Mouse (Mus musculus) lung, adult 18-20 months (tissue): ENCODE results near the gene Gm14190.
"Not testable (repeated sequence)": the region's sequence is repeated elsewhere in the genome, so short reads cannot be mapped to it uniquely, and the experiment has no call there.

Experiments
- DNase-seq, 2 experiments: peaks; one replicate each; pipeline ENCODE4 v3.0.0; 2022; ENCODE audit warnings: mixed read lengths in 2 of 2

The Gm14190 gene

GRCm38 (mm10) chr11:99690463-99690862 is at the start of gene Gm14190:
Gene Gm14190 (minus strand): TSS chr11:99690740.
- DNase-seq: no peak

DNA sequence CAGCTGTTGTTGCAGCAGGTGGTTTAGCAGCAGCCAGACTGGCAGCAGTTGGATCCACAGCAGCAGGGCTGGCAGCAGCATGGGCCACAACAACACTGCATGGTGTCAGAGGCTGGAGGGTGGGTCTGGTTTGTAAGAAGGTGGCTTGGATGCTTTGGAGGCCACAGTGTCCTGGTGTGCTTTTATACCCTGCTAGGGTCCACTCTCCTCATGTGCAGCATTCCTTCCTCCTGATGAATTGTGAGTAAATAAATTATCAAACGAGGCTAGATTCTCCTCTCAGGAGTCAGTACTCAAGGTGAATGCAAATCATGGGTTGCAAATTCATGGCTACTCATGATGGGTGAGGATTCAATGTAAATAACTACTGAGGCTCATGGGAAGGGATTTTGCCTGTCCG is 43.6 kb upstream of the Gm14190 start, which contains the start of gene Gm14180:
Gm14180 (minus strand) TSS at position 101 of the 400 bp plus-strand sequence.
- no peak for DNase-seq

DNA sequence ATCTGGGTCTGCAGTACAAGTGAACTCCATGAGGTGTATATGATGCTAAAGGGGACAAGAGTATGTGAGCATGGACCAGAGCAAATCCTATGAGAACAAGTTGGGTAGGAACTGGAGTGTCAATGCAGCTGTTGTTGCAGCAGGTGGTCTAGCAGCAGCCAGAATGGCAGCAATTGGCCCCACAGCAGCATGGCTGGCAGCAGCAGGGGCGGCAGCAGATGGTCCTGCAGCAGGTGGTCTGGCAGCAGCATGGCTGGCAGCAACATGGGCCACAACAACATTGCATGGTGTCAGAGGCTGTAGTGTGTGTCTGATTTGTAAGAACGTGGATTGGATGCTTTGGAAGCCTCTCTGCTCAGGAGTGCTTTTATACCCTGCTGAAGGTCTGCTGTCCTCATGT is 33.5 kb upstream of the Gm14190 start:
- DNase-seq: no peak

- DNase-seq: no peak
Measured at GRCm38 (mm10) chr11:99718759-99719158, 28.2 kb upstream of the Gm14190 start.

- DNase-seq: not testable (repeated sequence)
Measured at GRCm38 (mm10) chr11:99685235-99685634, 5.3 kb downstream of the Gm14190 start.

GRCm38 (mm10) chr11:99683481-99683880 is 7.1 kb downstream of the Gm14190 start:
- no peak for DNase-seq

DNA sequence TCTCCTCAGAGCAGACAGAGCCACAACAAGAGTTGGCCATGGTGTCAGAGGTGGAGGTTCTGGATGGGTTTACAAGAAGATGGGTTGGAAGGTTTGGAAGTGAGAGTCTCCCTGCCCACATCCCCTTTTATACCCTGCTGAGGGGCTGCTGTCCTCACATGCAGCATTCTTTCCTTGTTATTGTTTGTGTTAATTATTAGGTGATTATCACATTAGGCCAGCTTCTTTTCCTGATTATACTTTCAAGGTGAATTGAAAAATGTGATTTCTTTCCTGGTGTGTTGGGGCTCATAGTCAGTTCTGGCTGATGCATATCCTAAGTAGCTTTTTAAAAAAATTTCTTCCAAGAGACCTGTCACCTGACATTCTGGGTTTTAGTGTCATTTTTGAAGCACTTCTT is 24.7 kb downstream of the Gm14190 start, which contains the start of gene Krtap4-6:
Krtap4-6 (minus strand) TSS at position 101 of the 400 bp plus-strand sequence.
- DNase-seq: no peak

GRCm38 (mm10) chr11:99662802-99663201 is 27.7 kb downstream of the Gm14190 start:
- no peak for DNase-seq

- no peak for DNase-seq
Measured at GRCm38 (mm10) chr11:99659256-99659655, 31.3 kb downstream of the Gm14190 start.

GRCm38 (mm10) chr11:99658467-99659010 is 32.0 kb downstream of the Gm14190 start, which contains the start of gene Gm11563:
Gene Gm11563 (minus strand): TSS chr11:99658960.
- not testable (repeated sequence) for DNase-seq

DNA sequence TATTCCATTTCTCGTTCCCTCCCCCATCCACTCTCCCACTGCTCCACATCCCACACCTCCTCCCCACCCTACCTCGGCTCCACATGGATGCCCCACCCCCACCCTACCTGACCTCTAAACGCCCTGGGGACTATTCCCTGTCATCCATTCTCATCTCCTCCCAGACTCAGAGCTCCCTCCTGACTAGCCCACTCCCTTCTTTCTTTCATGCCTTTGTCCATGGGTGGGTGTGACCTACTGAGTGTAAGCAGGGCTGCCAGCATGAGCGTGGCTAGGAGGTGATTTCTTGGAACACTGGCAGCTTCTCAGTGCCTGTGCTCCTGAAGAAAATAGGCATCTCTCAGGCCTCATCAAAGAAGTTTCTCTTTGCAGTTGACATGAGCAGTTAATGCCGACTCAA is 33.5 kb downstream of the Gm14190 start:
- DNase-seq: no peak

GRCm38 (mm10) chr11:99650136-99650535 is 40.4 kb downstream of the Gm14190 start, which contains the start of gene Gm11555:
Gene Gm11555 (minus strand): TSS chr11:99650236.
- no peak for DNase-seq

DNA sequence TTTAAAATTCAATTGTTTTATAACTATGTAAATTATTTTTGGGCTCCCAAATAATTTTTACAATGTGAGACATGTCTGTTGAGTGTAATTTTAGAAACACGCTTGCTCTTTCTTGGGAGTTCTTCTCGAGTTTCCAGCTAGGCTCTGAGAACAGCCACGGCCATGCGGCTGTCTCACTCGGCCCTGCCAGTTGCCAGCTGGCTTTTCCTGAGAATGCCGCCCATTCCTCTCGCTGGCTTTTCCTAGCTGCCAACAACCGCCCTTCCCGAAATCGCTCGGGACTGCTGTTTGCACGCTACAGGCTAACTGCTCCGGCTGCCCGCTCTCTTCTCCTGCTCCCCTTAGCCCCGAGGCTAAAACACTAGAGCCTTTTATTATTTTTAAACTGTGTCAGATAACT is 44.1 kb downstream of the Gm14190 start:
- no peak for DNase-seq

DNA sequence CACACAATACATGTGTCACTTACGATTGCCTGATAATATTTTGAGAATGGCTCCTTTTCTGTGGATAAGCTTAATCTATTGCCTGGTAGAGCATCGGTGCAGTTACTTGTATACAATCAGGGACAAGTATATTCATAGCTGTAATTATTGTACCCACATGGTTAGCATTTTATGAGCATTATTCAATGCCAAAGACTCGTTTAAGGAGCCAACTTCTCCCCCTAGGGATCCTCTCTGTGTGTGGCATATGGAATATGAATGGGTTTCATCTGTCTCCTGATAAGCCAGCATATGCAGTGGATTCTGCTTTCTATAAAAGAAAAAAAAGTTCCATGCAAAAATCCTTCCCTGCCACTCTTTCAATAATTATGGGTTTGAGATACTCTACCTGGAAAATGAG is 46.2 kb downstream of the Gm14190 start:
- no peak for DNase-seq

DNA sequence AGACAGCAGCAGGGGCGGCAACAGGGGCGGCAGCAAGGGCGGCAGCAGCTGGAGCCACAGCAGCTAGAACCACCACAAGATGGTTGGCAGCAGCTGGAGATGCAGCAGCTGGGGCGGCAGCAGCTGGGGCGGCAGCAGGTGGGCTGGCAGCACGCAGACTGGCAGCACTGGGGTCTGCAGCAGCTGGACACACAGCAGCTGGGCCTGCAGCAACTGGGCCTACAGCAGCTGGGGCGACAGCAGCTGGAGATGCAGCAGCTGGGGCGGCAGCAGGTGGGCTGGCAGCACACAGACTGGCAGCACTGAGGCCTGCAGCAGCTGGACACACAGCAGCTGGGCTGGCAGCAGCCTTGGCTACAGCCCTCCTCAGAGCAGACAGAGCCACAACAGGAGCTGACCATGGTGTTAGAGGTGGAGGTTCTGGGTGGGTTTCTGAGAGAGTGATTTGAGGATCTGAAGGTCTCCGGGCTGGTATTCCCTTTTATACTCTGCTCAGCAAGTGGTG is 46.9 kb downstream of the Gm14190 start, which contains the start of gene Krtap4-7:
Krtap4-7 (minus strand) TSS at position 455 of the 505 bp plus-strand sequence.
- DNase-seq: not testable (repeated sequence)

- DNase-seq: no peak
Measured at GRCm38 (mm10) chr11:99640926-99641325, 49.6 kb downstream of the Gm14190 start.
